Mouse (Mus musculus): ENCODE measurements at regions not wholly inside any gene's neighbourhood (a gene's known extent, or its start where the extent isn't known, plus 50 kb on each side); places are given as distances from the start of the nearest gene placed in this dataset.

GRCm38 (mm10) chr3:78901838-78902484, 384.4 kb downstream of the Rapgef2 start:
- CTCF ChIA-PET = no interaction called here

GRCm38 (mm10) chr3:78901016-78901837, 385.1 kb downstream of the Rapgef2 start:
- CTCF ChIA-PET = no interaction called here

- CTCF ChIA-PET = no interaction called here
Measured at GRCm38 (mm10) chr3:78899446-78900230, 386.7 kb downstream of the Rapgef2 start.

DNA sequence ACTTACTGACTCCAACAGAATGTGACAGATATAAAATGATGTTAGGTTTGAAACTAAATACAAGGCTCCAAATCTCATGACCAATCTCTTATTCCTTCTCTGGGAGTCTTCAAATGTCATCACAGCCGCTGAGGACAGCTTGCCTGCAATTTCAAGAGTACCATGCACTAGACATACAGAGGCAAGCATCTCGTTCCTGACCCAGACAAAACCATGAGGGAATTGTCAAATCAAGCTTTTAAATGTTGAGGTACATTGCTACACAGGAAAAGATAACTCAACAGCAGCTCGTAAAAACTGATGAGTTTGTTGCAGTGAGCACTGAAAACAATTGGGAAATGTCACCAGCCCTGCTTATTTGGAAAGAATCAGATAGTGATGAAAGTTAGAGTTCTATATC, 397.0 kb downstream of the Rapgef2 start:
- CTCF ChIA-PET = no interaction called here

DNA sequence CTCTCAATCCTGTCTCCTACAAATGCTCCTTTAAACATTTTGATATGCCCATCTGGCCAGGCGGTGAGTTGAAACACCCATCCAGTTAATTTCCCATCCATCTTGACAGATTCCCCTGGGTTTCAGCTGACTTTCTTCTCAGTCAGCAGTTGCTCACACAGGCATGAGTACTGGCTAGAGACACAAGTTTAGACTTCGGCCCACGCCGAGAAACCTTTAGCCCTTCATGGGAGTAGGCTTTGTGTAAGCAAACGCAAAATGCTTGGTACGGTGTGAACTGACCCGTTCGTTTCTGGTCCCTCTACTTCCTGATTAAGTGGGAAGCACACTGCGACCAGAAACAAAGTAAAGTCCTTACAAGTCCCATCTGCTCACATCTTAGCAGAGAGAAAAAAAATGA, 401.6 kb downstream of the Rapgef2 start:
- CTCF ChIA-PET = interaction anchor here (0.6 kb wide), 1 partner anchor 36 kb away, joined by 13 read pairs; no protein-coding TSS in a partner anchor

DNA sequence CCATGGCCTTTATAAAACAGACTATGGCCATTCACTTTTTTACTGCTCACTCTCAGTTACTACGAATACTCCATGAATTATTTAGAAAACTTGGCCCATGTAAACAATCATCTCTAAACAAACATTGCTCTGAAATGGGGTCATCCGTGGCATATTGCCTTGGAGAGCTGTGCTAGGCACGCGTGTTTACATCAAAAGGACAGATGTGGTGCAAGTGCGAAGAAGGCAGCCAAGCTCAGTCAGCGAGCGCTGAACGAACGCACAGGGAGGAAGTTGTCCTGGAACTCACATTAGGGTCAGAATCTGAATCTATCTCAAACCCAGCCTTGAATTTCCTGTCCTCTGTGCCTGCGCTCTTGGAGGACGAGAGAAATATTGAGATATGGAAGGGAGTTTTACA, 402.3 kb downstream of the Rapgef2 start:
- CTCF ChIA-PET = no interaction called here

DNA sequence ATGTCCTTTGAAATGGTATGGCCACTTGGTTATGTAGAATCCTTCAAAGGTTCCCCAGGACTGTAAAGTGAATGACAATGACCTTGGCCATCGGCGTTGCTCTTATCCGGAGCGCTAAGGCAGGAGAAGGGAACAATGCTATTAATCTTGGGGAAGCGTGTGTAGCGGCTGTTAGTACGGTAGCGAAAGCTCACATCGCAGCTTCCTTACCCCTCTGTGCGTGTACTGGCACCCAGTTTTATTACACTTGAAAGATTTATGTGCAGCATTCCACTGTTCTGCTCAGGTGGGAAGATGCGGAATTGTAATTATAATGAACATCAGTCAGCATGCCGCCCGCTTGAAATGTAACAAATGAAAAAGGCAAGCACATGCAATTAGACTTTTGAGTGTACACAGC, 406.2 kb downstream of the Rapgef2 start:
- CTCF ChIA-PET = no interaction called here

GRCm38 (mm10) chr3:78877323-78877722, 409.0 kb downstream of the Rapgef2 start:
- CTCF ChIA-PET = no interaction called here

GRCm38 (mm10) chr3:78866896-78867295, 419.4 kb downstream of the Rapgef2 start:
- CTCF ChIA-PET = no interaction called here

DNA sequence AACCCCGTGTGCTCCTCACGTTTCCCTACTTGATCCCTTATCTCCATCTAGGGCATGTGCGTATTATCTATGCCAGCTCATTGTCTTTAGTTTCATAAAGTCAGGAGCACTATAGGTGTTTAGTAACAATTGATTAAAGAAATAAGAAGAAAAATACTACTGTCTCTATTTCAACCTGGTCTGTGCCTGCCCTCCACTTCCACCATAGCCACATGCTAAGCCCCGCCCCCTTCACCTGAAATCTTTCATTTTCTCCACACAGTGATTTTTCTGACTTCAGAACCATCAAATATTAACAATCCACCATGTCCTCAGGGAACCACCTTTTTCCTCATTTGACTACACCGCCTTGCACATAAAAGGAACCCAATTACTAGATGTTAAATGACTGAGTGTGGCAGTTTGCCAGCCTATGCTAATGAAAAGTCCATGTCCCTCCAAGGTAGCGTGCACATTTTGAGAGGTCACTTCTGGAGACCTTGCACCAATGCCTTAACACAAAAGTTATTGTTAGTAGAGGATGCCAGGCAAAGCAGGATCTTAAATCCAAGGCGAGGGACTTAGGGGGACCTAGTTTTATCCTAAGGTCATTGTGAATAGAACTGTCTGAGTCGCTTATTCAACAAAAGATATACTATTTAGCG, 420.1 kb downstream of the Rapgef2 start:
- CTCF ChIA-PET = no interaction called here

- CTCF ChIA-PET = interaction anchor here (0.6 kb wide), 1 partner anchor 12 kb away, joined by 3 read pairs; no protein-coding TSS in a partner anchor
Measured at GRCm38 (mm10) chr3:78863005-78863404, 423.3 kb downstream of the Rapgef2 start.

DNA sequence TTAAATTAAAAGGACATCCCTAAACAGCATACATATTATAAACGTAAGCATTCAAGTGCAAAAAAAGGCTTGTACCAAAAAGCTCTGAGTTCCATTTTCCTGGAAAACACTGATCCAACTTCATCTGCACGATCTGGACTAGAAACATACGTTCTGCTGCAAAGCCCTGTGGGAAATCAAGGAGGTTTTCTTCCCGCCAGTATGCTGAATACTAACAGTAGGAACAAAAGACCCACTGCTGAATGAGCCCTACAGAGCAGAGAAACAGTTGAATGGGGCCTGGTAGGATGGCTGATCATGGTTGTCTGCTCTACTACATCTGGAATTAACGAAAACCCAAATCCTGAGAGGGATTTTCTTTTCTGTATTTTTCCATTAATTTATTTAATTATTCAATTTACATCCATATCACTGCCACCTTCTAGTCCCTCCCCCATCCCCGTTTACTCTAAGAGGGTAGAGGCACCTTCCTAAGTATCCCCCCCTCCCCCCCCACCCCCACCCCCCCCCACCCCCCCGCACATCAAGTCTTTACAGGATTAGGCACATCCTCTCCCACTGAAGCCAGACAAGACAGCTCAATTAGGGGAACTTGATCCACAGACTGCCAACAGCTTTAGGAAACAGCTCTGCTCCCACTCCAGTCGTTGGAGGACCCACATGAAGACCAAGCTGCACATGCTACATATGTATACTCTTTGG, 439.5 kb downstream of the Rapgef2 start:
- CTCF ChIA-PET = no interaction called here

- CTCF ChIA-PET = no interaction called here
Measured at GRCm38 (mm10) chr3:78841173-78841572, 445.1 kb downstream of the Rapgef2 start.

- CTCF ChIA-PET = no interaction called here
Measured at GRCm38 (mm10) chr3:78836824-78837223, 449.5 kb downstream of the Rapgef2 start.

GRCm38 (mm10) chr3:78825505-78825904, 460.8 kb downstream of the Rapgef2 start:
- CTCF ChIA-PET = no interaction called here

- CTCF ChIA-PET = no interaction called here
Measured at GRCm38 (mm10) chr3:78812425-78812824, 473.9 kb downstream of the Rapgef2 start.

GRCm38 (mm10) chr3:78810431-78811152, 475.7 kb downstream of the Rapgef2 start:
- CTCF ChIA-PET = no interaction called here

GRCm38 (mm10) chr3:78803176-78803575, 483.1 kb downstream of the Rapgef2 start:
- CTCF ChIA-PET = no interaction called here

- CTCF ChIA-PET = no interaction called here
Measured at GRCm38 (mm10) chr3:78795951-78796455, 490.3 kb downstream of the Rapgef2 start.

DNA sequence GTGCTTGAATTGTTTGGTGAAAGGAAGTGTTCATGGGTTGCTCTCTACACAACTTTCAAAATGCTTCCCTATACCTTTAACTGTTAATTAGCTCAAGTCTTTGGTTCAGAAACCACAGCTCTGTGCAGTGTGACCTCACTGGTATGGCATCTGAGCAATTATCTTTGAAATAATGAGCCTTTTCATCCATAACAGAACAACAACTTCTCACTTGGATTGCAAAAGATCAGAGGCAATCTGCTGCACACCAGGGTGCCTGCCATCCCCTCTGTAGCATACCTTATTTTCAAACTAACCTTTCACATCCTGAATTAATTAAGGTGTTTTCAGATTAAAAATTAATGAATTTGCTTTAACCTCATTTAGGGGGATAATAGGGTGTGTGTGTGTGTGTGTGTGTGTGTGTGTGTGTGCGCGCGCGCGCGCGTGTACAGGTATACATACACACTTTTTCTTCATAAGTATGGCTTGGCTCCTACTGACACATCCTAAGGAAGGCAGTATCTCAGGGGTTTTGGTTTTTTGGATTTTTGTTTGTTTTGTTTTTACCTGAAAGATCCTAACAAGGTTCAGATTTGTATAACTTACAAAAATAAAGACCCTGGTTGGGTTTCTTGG, 493.8 kb downstream of the Rapgef2 start:
- CTCF ChIA-PET = no interaction called here

Measured in spleen, embryonic (tissue).